Mouse (Mus musculus) cerebellum, postnatal 4 days (tissue): Measurements from ENCODE around the gene Lrp2.

Experiments
- DNase-seq, 2 experiments: peaks; one replicate each; pipeline ENCODE4 v3.0.0; 2022; ENCODE audit warnings: low spot score in 2 of 2, mixed read lengths in 1 of 2

The Lrp2 gene

DNA sequence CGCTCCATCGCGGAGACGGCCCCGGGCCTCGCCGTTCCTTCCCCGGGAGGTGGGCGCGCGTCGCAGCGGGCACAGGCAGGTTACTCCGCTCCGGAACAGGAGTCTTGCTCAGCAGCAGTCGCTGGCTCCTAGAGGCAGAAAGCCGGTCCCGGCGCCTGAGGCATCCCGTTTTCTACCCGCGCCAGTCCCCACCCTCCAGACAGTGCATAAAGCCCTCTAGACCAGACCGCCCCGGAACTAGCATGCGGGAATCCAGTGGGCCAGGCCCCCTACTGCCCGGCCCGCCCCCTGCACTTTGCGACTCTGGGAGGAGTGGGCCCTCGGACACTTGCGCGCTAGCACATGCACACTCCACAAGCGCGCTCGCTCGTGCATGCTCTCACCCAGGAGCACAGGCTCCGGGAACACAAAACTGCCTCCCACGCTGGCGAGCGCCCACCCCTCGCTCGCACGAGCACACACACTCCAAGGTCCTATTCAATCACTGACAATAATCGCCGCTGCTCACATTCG is at the start of gene Lrp2:
Lrp2 (minus strand) TSS at position 180 of the 513 bp plus-strand sequence.
- DNase-seq, result peak; percentile 21 to 35

DNA sequence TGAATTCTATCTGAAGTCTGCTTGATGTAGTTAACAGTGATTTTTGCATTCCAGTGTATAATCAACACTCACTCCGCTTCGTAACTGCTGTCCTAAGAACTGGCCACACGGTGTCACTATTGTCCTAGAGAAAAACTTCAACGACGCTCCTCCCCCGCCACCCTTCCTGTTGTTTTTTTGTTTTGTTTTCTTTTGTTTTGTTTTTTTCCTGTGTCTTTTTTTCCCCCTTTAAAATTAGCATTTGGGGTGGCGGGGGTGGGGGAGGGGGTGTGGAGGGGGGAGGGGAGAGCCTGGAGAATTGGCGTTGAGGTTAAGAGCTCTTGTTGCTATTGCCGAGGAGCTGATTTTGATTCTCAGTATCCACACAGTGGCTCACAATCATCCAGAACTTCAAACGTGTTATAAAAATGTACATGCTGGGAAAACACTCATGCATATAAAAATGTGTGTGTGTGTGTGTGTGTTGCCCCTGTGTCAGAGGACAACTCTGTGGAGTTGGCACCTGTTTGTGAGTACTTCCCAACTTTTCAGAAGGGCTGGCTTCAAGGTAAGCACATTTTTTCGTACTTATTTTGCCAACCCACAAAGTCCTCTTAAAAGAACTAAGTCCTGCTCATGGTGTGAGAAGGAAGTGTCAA is 49.3 kb upstream of the Lrp2 start:
- peak in 1 of 2 experiments; percentile 37 for DNase-seq

DNA sequence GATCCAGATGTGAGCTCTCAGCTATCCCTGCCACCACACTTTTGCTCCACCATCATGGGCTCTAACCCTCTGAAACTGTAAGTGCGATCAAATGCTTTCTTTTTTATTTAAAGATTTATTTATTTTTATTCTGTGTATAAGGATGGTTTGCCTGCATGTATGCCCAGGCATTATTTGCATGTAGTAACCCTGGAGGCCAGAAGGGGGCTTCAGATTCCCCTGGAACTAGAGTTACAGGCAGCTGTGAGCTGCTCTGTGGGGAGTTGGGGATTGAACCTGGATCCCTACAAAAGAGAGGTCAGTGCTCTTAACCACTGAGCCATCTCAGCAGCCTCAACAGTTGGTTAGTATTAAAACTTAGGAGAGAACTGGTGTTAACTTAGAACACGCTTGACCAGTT is 45.6 kb upstream of the Lrp2 start:
- DNase-seq, result no peak

- no peak for DNase-seq
Measured at GRCm38 (mm10) chr2:69630792-69631191, 44.9 kb upstream of the Lrp2 start.

- DNase-seq, result no peak
Measured at GRCm38 (mm10) chr2:69629914-69630313, 44.0 kb upstream of the Lrp2 start.

DNA sequence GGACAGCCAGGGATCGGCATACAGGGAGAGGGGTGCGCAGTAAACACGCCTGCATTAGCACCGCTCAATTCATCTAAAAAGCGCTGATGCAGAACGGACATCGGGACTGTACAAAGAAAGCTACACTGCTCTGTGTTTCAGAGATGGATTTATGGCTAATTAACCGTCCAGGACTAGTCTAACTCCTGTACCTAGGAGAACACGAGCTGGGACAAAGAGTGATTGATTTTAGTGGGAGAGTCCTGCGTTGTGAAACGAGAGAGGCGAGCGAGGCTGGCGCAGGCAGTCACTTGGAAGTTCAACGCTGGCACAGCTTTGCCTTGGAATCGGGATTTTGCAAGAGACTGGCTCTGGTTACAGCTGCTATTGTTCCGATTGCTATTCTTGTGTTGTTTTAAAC is 43.4 kb upstream of the Lrp2 start:
- DNase-seq, result no peak

- no peak for DNase-seq
Measured at GRCm38 (mm10) chr2:69619286-69619685, 33.4 kb upstream of the Lrp2 start.

DNA sequence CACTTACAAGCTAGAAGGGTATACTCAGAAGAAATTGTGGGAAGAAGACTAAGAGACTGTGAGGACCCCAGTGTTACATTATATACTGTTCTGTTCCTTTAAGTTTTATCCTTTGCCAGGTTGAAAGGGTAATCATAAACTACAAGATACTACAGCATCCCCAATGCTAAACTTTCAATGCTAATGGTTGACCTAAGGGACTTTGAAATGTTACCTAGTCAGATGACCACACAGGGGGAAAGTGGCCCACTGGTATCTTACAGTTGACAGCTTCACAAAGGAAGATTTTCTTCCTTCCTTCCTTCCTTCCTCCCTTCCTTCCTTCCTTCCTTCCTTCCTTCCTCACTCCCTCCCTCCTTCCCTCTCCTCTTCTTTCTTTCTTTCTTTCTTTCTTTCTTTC is 32.5 kb upstream of the Lrp2 start:
- DNase-seq, result no peak

DNA sequence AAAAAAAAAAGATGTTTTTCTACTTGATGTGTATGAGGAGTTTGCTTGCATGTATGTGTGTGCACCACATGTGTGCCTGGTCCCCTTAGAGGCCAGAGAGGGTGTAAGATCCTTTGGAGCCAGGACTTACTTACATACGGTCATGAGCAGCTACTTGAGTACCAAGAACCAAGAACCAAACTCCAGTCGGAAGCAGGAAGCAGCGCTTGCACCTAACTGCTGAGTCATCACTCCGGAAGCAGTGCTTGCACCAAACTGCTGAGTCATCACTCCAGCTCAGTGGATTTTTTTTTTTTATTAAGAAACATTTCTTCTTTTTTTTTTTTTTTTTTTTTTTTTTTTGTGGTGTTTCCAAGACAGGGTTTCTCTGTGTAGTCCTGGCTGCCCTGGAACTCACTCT is 27.4 kb upstream of the Lrp2 start:
- DNase-seq, result no peak

GRCm38 (mm10) chr2:69612716-69613115 is 26.9 kb upstream of the Lrp2 start:
- DNase-seq, result no peak

DNA sequence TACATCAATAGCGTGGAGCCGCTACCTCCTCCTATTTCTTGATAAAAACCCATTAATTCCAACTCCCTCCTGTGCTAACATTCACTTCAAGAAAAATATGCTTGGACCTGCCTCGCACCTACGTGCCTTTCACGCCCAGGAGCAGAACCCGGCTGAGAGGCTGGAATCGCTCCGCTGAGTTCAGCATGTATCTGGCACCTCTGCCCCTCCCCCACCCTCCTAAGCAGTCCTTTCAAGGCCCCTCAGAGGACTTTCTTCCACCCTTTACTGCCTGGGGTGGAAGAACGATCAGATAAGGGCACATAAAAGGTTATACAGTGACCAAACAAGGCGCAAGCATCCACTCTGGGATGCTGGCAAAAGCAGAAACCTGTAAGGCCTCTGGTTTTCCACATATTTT is 26.4 kb upstream of the Lrp2 start:
- DNase-seq, result no peak

DNA sequence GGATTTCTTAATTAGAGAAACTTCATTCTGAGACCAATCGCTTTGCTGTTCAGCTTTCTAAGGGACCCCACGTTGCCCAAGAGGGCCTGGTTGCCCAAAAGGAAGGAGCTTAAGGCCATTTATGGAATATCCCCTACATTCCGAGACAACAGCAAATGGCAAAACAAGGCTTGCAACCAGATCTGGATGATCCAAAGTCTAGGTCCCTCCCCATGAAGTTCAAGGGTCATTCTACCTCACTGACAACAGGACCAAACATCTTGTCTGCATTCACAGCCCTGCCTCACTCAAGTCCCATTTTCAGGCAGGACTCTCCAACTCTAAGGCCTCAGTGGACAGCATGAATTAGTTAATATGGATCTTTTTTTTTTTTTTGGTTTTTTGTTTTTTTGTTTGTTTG is 20.8 kb upstream of the Lrp2 start:
- DNase-seq, result no peak

- DNase-seq, result no peak
Measured at GRCm38 (mm10) chr2:69603726-69604393, 18.0 kb upstream of the Lrp2 start.

GRCm38 (mm10) chr2:69593168-69593567 is 7.3 kb upstream of the Lrp2 start:
- no peak for DNase-seq

GRCm38 (mm10) chr2:69592536-69592935 is 6.7 kb upstream of the Lrp2 start:
- no peak for DNase-seq

GRCm38 (mm10) chr2:69591966-69592505 is 6.2 kb upstream of the Lrp2 start:
- DNase-seq, result no peak

GRCm38 (mm10) chr2:69590548-69590947 is 4.7 kb upstream of the Lrp2 start:
- no peak for DNase-seq

DNA sequence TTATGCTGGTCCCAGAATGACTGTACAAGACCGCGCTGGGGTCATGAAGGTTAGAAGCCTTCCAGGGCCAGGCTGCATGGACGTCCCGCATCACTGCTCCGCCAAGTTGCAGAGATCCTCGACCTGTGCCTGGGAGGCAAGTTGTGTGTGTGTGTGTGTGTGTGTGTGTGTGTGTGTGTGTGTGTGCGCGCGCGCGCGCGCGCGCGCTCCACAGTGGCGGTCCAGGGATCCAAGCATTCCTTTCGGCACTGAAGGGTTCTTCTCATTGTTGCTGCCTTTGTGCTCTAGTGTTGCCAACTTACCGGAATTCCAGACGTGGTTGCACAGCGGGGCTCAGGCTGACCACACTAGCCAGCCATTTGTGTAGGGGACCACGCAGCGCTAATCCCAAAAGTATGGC is 2.0 kb upstream of the Lrp2 start:
- peak in 1 of 2 experiments; percentile 22 for DNase-seq

DNA sequence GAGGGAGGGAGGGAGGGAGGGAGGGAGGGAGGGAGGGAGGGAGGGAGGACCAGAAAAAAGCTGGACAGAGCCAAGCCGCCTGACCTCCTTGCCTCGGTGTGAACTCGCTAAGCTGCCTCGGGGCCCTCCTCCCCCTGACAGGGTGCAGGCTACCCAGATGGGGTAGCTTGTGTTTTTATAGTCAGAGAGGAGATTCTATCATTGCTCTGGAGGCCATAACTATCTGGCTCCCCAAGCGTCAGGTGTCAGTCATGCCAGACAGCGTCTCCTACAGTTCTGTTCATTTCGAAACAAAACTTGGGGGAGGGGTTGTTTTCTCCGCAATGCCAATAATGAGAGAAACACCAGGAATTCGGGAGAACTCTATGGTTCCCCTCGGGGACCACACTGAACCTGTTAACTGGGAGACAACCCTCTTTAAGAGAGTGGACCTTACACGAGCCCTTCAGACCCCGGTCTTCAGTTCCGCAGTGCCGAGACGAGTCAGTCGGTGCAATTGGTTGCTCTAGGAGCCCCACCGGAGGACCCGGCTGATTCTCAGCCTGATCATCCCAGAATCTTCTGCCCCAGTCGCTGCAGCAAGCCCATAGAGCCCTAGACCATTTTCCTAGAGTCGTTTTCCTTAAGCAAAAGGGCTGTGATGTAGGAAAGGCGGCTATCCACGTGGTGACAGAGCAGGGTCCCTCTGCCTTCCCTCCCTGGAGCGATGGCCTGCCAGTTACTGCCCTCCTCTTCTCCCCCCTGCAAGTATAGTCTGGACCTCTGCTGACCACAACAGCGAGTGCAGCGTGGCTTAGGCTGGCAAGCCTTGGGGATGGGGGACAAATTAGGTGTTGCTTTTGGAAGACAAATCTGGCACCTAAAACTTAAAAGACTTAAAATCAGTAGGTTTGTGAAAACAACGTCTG is 1.2 kb upstream of the Lrp2 start:
- DNase-seq, result no peak

DNA sequence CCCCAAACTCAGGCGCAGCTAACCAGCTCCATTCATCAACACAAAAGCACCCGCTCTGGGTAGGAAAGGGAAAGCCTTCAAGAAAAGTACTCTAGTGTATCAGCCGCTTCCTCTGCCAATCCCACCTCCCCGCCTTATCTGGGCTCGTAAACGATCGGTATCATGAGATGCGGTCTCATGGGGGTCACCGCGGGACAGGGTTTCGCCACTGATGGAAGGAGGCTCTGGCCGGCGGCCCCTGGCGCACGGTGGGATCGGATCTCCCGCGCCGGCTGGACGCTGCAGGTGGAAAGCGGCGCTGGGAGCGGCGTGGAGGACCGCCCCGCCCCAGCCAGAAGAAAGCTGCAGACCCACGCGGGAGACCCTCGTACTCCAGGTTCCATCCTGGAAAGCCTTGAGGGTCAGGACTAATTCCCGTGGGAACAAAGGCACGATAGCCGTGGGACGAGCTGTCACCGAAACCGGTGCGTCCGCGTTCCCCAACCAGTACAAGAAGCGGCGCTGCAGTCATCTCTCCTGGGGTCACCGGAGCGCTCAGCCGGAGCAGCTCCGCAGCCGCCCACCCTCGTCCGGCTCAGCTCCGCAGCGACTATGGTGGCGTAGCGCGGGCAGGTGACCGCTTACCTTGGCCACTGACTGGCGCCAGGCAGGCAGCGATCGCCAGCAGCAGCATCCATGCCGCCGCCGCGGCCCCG is 527 bp downstream of the Lrp2 start:
- peak in 1 of 2 experiments; percentile 18 for DNase-seq

DNA sequence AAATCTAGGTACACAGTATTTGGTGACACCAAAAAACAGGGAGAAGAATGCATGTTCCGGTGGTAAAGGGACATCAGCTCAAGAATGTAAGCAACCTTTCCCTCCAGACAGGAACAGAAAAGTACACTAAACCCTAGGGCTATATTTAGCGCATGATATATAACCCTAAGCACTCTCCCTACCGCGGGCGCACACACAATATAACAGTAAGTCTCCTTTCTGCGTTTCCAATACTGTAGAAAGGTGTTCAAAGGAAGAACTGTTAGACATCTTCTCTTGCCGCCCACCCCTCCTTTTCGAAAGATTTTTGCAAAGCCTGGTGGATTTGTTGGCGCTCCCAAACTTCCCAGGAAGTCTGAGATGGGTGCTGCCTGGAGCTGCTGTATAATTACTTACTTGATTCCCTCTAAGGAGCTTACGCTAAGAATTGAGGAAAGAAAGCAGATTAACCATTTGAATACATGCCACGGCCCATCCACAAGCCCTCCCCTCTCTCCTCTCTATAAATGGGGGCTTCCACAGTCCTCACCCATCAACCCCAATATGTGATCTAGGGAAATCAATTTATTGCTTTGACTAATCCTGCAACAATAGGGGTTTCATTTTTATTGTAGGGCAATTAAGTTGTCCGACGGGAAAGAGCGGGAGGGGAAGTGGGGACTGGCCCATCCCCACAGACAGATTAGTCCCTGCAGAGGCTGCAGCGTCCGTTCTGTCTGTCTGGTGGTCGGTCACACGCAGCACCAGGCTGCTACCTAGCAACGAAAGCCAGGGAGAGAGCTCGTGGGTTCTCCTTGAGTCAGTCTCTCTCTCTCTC is 1.5 kb downstream of the Lrp2 start:
- DNase-seq, result no peak
